Mouse (Mus musculus) liver, embryonic 15.5 days (tissue): ENCODE measurements around the gene Fgfr2. TPM values are rescaled to one million over a fixed set of nuclear protein-coding genes. Genes with fewer than 3 reads are reported as not detected.

Experiments used
- ATAC-seq: fragments of 200-750 bp; cut with Nextera tagmentation; 2 replicates; pipeline ENCODE4 v1.8.0; 2017; ENCODE audit warnings: moderate number of reproducible peaks, mild to moderate bottlenecking, moderate library complexity; ENCODE audit not compliant: insufficient read depth
- H3K27ac ChIP-seq: fragments of 300-500 bp; sonication (generic); replicated peaks from 2 replicates; pipeline ENCODE4 v1.5.1; 2015; ENCODE audit warnings: mild to moderate bottlenecking, inconsistent platforms
- H3K27me3 ChIP-seq: fragments of 300-500 bp; sonication (generic); 2 replicates; pipeline ENCODE4 v1.6.1; 2015; ENCODE audit warnings: mild to moderate bottlenecking, inconsistent platforms
- H3K36me3 ChIP-seq: fragments of 300-500 bp; sonication (generic); replicated peaks from 2 replicates; pipeline ENCODE4 v1.6.1; 2015; ENCODE audit warnings: moderate library complexity, mild to moderate bottlenecking, inconsistent platforms
- H3K4me1 ChIP-seq: fragments of 300-500 bp; sonication (generic); replicated peaks from 2 replicates; pipeline ENCODE4 v1.6.1; 2015; ENCODE audit warnings: inconsistent platforms
- H3K4me2 ChIP-seq: fragments of 300-500 bp; sonication (generic); 2 replicates; pipeline ENCODE4 v1.6.1; 2015; ENCODE audit warnings: moderate library complexity, mild to moderate bottlenecking, inconsistent platforms
- H3K4me3 ChIP-seq: fragments of 300-500 bp; sonication (generic); replicated peaks from 2 replicates; pipeline ENCODE4 v1.5.1; 2015; ENCODE audit warnings: mild to moderate bottlenecking, inconsistent platforms
- H3K9ac ChIP-seq: fragments of 300-500 bp; sonication (generic); 2 replicates; pipeline ENCODE4 v1.6.1; 2015; ENCODE audit warnings: moderate library complexity, mild to moderate bottlenecking, inconsistent platforms
- H3K9me3 ChIP-seq: fragments of 300-500 bp; sonication (generic); replicated peaks from 2 replicates; pipeline ENCODE4 v1.6.1; 2016; ENCODE audit warnings: inconsistent platforms
- WGBS: fragments of 180-500 bp; shearing (Covaris S2); methylation state at CpG from one replicate; pipeline ENCODE4 v1.1.7; 2015; ENCODE audit warnings: mixed read lengths; ENCODE audit not compliant: insufficient replicate concordance; 5-methylcytosine and 5-hydroxymethylcytosine counted together
- polyA plus RNA-seq: library from polyadenylated mRNA; unstranded; fragments of >200 nt; fragmentation: Nextera tagmentation; extraction: Ambion mirVana; gene quantifications from 2 replicates; pipeline ENCODE4 v1.2.1, GENCODE M21; 2015

Fgfr2 gene
- polyA plus RNA-seq, 1 experiment from 2014 or later: 10.5 TPM

GRCm38 (mm10) chr7:133056924-133057323 lies 66.2 kb downstream of the Fgfr2 start:
- H3K36me3 ChIP-seq: no peaks in the 10 kb centered on the region
- no peaks in the 10 kb centered on the region for H3K9me3 ChIP-seq
- no peaks in the 10 kb centered on the region for H3K27me3 ChIP-seq
- ATAC-seq: no peak
- H3K27ac ChIP-seq: no peak overlapping the region
- 84% methylated on average over 8 of the region's 8 CpGs for WGBS
- no peak overlapping the region for H3K9ac ChIP-seq
- no peak overlapping the region for H3K4me2 ChIP-seq
- no peaks in the 10 kb centered on the region for H3K4me1 ChIP-seq
- no peak overlapping the region for H3K4me3 ChIP-seq

GRCm38 (mm10) chr7:133054486-133054885 lies 68.7 kb downstream of the Fgfr2 start:
- WGBS: 86% methylated on average over 5 of the region's 5 CpGs
- no peak overlapping the region for H3K27ac ChIP-seq
- H3K9ac ChIP-seq: no peak overlapping the region
- H3K4me1 ChIP-seq: no peaks in the 10 kb centered on the region
- no peaks in the 10 kb centered on the region for H3K27me3 ChIP-seq
- H3K36me3 ChIP-seq: no peaks in the 10 kb centered on the region
- H3K4me2 ChIP-seq: no peak overlapping the region
- no peak overlapping the region for H3K4me3 ChIP-seq
- H3K9me3 ChIP-seq: no peaks in the 10 kb centered on the region
- ATAC-seq: no peak

- WGBS: 74% methylated on average over 9 of the region's 9 CpGs
Observed at GRCm38 (mm10) chr7:133053757-133054156, 69.4 kb downstream of the Fgfr2 start.

GRCm38 (mm10) chr7:133052819-133053218 lies 70.3 kb downstream of the Fgfr2 start:
- Histone ChIP-seq H3K36me3 (no peaks in the 10 kb centered on the region), H3K27ac (peak overlapping the region; percentile 57), H3K9me3 (no peaks in the 10 kb centered on the region), H3K27me3 (no peaks in the 10 kb centered on the region), H3K4me1 (no peaks in the 10 kb centered on the region), H3K4me3 (no peak overlapping the region), H3K4me2 (no peak overlapping the region), H3K9ac (no peak overlapping the region)
- ATAC-seq: peak; percentile 31; the same call in 1 of the 2 replicates
- 49% methylated on average over 8 of the region's 8 CpGs for WGBS

More at GRCm38 (mm10) chr7:133053757-133054156, 69.4 kb downstream of the Fgfr2 start:
- Histone ChIP-seq H3K27ac (no peak overlapping the region), H3K36me3 (no peaks in the 10 kb centered on the region), H3K4me3 (no peak overlapping the region), H3K9me3 (no peaks in the 10 kb centered on the region), H3K4me2 (no peak overlapping the region), H3K9ac (no peak overlapping the region), H3K4me1 (no peaks in the 10 kb centered on the region), H3K27me3 (no peaks in the 10 kb centered on the region)
- ATAC-seq: no peak

GRCm38 (mm10) chr7:133050681-133051080 lies 72.5 kb downstream of the Fgfr2 start:
- Histone ChIP-seq H3K4me3 (no peak overlapping the region), H3K4me1 (peaks cover 8% of the 10 kb centered on the region), H3K27me3 (no peaks in the 10 kb centered on the region), H3K9me3 (no peaks in the 10 kb centered on the region), H3K27ac (no peak overlapping the region), H3K9ac (no peak overlapping the region), H3K4me2 (no peak overlapping the region), H3K36me3 (no peaks in the 10 kb centered on the region)
- ATAC-seq: no peak
- 46% methylated on average over 6 of the region's 6 CpGs for whole genome bisulfite sequencing

GRCm38 (mm10) chr7:133048085-133048630 lies 75.0 kb downstream of the Fgfr2 start:
- Histone ChIP-seq H3K27me3 (no peaks in the 10 kb centered on the region), H3K4me1 (peaks cover 8% of the 10 kb centered on the region), H3K36me3 (no peaks in the 10 kb centered on the region), H3K4me2 (no peak overlapping the region), H3K4me3 (no peak overlapping the region), H3K27ac (no peak overlapping the region), H3K9ac (no peak overlapping the region), H3K9me3 (no peaks in the 10 kb centered on the region)
- 36% methylated on average over 3 of the region's 3 CpGs for WGBS
- no peak for ATAC-seq

GRCm38 (mm10) chr7:133047287-133047686 lies 75.9 kb downstream of the Fgfr2 start:
- ATAC-seq: no peak
- no peaks in the 10 kb centered on the region for H3K9me3 ChIP-seq
- WGBS: 26% methylated on average over 4 of the region's 4 CpGs

GRCm38 (mm10) chr7:133044721-133045120 lies 78.4 kb downstream of the Fgfr2 start:
- 62% methylated on average over 4 of the region's 4 CpGs for WGBS
- H3K9ac ChIP-seq: no peak overlapping the region
- H3K27me3 ChIP-seq: no peaks in the 10 kb centered on the region
- H3K4me2 ChIP-seq: no peak overlapping the region
- no peaks in the 10 kb centered on the region for H3K36me3 ChIP-seq
- H3K4me1 ChIP-seq: peaks cover 18% of the 10 kb centered on the region
- H3K9me3 ChIP-seq: no peaks in the 10 kb centered on the region
- no peak overlapping the region for H3K4me3 ChIP-seq
- H3K27ac ChIP-seq: no peak overlapping the region
- ATAC-seq: no peak

More at GRCm38 (mm10) chr7:133047287-133047686, 75.9 kb downstream of the Fgfr2 start:
- no peak overlapping the region for H3K4me3 ChIP-seq
- no peak overlapping the region for H3K9ac ChIP-seq
- H3K27ac ChIP-seq: no peak overlapping the region
- no peaks in the 10 kb centered on the region for H3K27me3 ChIP-seq
- peaks cover 11% of the 10 kb centered on the region for H3K4me1 ChIP-seq
- H3K4me2 ChIP-seq: no peak overlapping the region
- H3K36me3 ChIP-seq: no peaks in the 10 kb centered on the region

- H3K27me3 ChIP-seq: no peaks in the 10 kb centered on the region
- no peak overlapping the region for H3K9ac ChIP-seq
- H3K4me1 ChIP-seq: 0 out of 2 replicates have a peak, but pooled peaks cover 9% of the 10 kb centered on the region
- no peak overlapping the region for H3K4me3 ChIP-seq
- 49% methylated on average over 3 of the region's 3 CpGs for WGBS
- ATAC-seq: no peak
- no peak overlapping the region for H3K27ac ChIP-seq
- no peaks in the 10 kb centered on the region for H3K9me3 ChIP-seq
- no peak overlapping the region for H3K4me2 ChIP-seq
- H3K36me3 ChIP-seq: no peaks in the 10 kb centered on the region
Observed at GRCm38 (mm10) chr7:133041784-133042183, 81.4 kb downstream of the Fgfr2 start.

GRCm38 (mm10) chr7:133040688-133041345 lies 82.3 kb downstream of the Fgfr2 start:
- ATAC-seq: no peak
- Histone ChIP-seq H3K9me3 (no peaks in the 10 kb centered on the region), H3K9ac (no peak overlapping the region), H3K4me1 (0 out of 2 replicates have a peak, but pooled peaks cover 9% of the 10 kb centered on the region), H3K4me2 (no peak overlapping the region), H3K27me3 (no peaks in the 10 kb centered on the region), H3K4me3 (no peak overlapping the region), H3K36me3 (no peaks in the 10 kb centered on the region), H3K27ac (no peak overlapping the region)
- WGBS: 57% methylated on average over 3 of the region's 3 CpGs

GRCm38 (mm10) chr7:133039556-133040255 lies 83.4 kb downstream of the Fgfr2 start:
- WGBS: 52% methylated on average over 3 of the region's 3 CpGs
- Histone ChIP-seq H3K27ac (no peak overlapping the region), H3K4me2 (no peak overlapping the region), H3K9ac (no peak overlapping the region), H3K4me3 (no peak overlapping the region), H3K9me3 (no peaks in the 10 kb centered on the region), H3K4me1 (0 out of 2 replicates have a peak, but pooled peaks cover 9% of the 10 kb centered on the region), H3K36me3 (no peaks in the 10 kb centered on the region), H3K27me3 (no peaks in the 10 kb centered on the region)
- no peak for ATAC-seq
